Mouse (Mus musculus): ENCODE measurements around the gene Gm17364.
"Not testable (repeated sequence)": the region's sequence is repeated elsewhere in the genome, so short reads cannot be mapped to it uniquely, and the experiment has no call there.

The Gm17364 gene

DNA sequence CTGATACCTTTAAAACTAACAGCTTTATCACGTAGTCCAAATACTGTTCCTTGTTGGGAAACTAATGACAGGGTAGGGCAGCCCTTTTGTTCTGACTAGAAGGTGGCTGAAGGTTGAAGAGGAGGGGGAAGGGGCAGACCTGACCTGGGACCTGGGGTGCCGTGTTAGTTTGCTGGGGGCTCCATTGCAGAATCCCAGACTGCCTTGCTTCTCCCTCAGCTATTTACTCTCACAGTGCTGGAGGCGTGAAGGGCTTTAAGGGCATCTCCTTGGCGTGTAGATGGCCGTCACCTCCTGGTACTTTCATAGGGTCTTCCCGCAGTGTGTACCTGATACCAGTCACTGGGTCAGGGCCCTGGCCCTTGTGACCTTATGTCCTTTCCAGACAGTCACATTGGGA lies 21.6 kb downstream of the Gm17364 start:
- in situ Hi-C loops (cut with MboI, MseI) = no loop called here

DNA sequence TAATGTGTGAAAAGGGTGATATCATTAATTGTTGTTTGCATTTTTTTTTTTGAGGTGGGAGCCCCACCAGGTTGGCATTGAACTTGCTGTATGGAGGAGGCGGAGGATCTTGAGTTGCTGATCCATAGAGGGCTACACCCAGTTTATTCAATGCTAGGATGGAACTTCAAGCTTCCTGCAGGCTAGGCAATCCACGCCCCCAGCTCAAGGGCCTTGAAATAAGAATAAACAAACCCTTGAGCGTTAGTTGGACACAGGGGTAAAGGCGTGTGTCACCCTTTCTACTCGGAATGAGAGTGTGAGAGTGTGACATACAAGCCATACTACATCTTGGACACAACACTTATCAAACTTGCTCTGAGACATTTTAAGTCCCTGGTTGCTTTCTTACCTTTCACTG lies 22.1 kb downstream of the Gm17364 start:
- in situ Hi-C loops (cut with MboI, MseI) = no loop called here

GRCm38 (mm10) chr13:41251232-41251631 lies 22.5 kb downstream of the Gm17364 start:
- in situ Hi-C loops (cut with MboI, MseI) = not testable (repeated sequence)

GRCm38 (mm10) chr13:41250318-41250981 lies 23.3 kb downstream of the Gm17364 start:
- in situ Hi-C loops (cut with MboI, MseI) = no loop called here

- in situ Hi-C loops (cut with MboI, MseI) = loop anchor here (5.0 kb wide), 1 partner anchor 252 kb away; no protein-coding TSS in a partner anchor
Measured at GRCm38 (mm10) chr13:41249538-41250317, 24.0 kb downstream of the Gm17364 start, which contains the start of gene Smim13. Smim13 (plus strand) TSS chr13:41249844.

DNA sequence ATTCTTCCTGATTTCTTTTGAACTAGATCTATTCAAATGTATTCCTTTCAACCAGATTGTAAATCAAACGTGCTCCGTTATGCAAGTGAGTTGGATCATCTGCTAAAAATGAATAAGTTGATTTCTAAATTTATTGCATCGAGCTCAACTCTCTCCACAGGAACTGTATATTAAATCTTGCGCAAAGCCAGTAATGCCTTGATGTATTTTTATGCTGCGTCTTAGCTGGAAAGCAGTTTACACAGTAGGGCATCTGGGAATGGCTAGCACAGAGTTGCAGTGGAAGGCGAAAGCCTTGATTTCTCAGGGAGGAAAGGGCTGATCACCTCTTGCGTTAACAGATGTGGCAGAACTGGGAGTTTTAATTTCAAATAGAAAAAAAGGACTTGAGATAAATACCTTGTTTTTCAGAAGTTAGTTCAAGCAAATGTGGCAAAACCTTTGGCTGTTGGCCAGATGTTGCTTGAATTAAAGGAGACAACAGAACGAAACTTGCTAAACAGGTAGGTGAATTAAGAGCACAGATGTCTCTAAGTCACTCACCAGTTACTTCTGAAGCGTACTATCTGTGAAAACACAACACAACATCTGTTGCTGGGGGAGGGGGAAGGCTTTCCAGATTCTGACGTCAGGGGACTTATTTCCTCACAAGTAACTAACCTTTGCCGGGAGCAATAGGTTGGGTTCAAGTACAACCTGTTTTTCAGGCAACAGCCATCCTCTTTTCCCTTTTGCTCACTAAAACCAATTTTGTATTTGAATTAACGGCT lies 24.8 kb downstream of the Gm17364 start:
- in situ Hi-C loops (cut with MboI, MseI) = loop anchor here (5.0 kb wide), 1 partner anchor 252 kb away; no protein-coding TSS in a partner anchor

- in situ Hi-C loops (cut with MboI, MseI) = loop anchor here (5.0 kb wide), 1 partner anchor 157 kb away; no protein-coding TSS in a partner anchor
Measured at GRCm38 (mm10) chr13:41244306-41244830, 29.4 kb downstream of the Gm17364 start.

DNA sequence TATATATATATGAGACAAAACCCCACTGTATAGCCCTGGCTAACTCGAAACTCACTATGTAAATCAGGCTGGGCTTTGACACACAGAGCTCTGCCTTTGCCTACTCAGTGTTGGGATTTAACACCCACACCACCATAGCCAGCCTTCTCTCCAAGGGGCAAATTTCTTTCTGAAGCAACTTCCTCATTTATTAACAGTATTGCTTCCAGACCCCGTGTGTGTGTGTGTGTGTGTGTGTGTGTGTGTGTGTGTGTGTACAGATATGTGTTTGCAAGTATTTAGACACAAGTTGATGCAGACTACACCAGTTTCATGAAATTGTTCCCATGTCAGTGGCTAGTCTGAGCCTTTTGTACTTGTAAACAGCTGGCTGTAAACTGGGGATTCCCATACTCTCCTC lies 32.2 kb downstream of the Gm17364 start:
- in situ Hi-C loops (cut with MboI, MseI) = loop anchor here (5.0 kb wide), 1 partner anchor 154 kb away; no protein-coding TSS in a partner anchor

DNA sequence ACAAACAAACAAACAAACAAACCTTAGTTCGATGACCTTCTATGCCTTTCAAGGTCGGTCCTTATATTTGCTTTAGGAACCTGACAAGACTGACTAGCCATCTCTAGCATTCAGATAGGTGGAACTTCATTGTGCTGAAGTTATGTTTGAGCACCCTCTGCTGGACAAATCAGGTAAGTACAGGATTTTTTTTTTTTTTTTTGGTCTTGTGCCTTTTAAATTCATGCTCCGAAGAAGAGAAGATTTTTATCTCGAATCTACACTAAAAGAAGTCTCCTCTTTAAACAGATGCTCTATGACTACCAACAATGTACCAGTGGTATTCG lies 35.0 kb downstream of the Gm17364 start:
- in situ Hi-C loops (cut with MboI, MseI) = loop anchor here (5.0 to 10.0 kb wide), 3 partner anchors 91 to 394 kb away; partner anchors contain the start of gene Tmem14c

- in situ Hi-C loops (cut with MboI, MseI) = loop anchor here (5.0 to 10.0 kb wide), 3 partner anchors 91 to 393 kb away; partner anchors contain the start of gene Tmem14c
Measured at GRCm38 (mm10) chr13:41238035-41238804, 35.6 kb downstream of the Gm17364 start.

GRCm38 (mm10) chr13:41235845-41236741 lies 37.7 kb downstream of the Gm17364 start:
- in situ Hi-C loops (cut with MboI, MseI) = loop anchor here (5.0 to 10.0 kb wide), 3 partner anchors 89 to 391 kb away; partner anchors contain the start of gene Tmem14c

- in situ Hi-C loops (cut with MboI, MseI) = loop anchor here (5.0 to 10.0 kb wide), 3 partner anchors 88 to 390 kb away; partner anchors contain the start of gene Tmem14c
Measured at GRCm38 (mm10) chr13:41235181-41235580, 38.6 kb downstream of the Gm17364 start.

GRCm38 (mm10) chr13:41233241-41233640 lies 40.5 kb downstream of the Gm17364 start:
- in situ Hi-C loops (cut with MboI, MseI) = loop anchor here (10.0 kb wide), 2 partner anchors 218 to 388 kb away; partner anchors contain the start of gene Tmem14c

DNA sequence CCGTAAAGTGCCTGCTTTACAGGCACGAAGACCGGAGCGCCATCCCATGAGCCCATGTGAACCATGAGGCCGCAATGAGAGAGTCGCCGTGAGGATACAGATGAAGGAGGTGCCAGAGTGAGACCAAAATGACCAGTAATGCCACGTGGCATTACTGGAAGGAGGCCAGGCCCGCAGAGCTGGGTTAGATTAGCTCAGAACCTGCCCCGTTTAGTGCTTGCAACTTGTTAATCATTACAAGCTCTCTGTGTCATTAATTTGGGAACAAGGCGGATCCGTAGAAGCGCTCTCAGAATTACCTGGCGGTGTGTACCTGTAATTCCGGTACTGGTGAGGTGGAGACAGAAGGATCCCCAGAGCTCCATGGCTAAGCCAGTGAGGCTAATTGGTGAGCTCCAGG lies 41.6 kb downstream of the Gm17364 start:
- in situ Hi-C loops (cut with MboI, MseI) = loop anchor here (10.0 kb wide), 2 partner anchors 217 to 387 kb away; partner anchors contain the start of gene Tmem14c

DNA sequence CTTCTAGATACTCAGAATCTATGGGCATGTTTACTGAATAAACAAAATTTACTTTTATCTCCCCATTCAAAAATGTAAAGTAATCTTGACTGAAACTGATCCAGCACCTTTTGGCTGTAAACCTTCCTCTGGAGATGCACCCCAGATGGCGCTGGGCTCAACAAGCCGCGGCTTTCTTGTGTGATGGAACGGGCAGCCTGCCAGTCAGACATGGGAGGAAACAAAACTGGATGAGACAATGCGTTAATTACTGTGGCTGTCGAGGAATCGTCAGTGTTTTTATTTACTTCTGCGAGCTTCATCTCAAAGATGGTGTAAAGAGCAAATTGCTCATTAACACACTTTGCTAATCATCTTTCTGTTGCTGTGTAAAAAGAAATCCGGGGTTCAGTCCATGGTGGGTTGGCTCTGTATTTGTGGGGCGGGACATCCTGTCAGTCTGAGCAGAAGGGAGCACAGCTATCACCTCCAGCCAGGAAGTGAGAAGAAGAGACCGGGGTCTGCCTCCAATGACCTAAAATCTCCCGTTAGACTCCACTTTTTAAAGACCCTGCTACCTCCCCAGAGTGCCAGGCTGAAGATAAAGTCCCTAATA lies 42.3 kb downstream of the Gm17364 start:
- in situ Hi-C loops (cut with MboI, MseI) = loop anchor here (10.0 kb wide), 2 partner anchors 217 to 387 kb away; partner anchors contain the start of gene Tmem14c

- in situ Hi-C loops (cut with MboI, MseI) = loop anchor here (10.0 kb wide), 2 partner anchors 215 to 385 kb away; partner anchors contain the start of gene Tmem14c
Measured at GRCm38 (mm10) chr13:41230256-41230655, 43.5 kb downstream of the Gm17364 start.

- in situ Hi-C loops (cut with MboI, MseI) = no loop called here
Measured at GRCm38 (mm10) chr13:41228060-41228459, 45.7 kb downstream of the Gm17364 start.

DNA sequence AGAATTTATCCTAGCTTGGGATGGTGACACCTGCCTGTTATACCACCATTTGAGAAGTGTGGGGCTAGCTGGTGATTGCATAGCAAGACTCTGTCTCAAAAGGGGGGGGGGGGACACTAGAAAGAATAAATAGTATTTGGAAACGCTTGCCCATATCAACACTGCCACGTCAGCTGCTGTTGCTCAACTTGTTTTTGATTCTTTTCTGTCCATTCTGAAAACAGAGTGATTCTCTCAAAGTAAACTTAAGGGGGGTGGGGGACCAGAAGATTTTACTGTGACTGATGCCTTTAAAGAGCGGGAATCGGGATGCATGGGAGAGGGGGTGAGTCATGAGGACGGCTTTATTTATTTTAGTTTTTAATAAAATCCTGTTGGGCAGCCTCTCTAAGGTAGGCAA lies 47.3 kb downstream of the Gm17364 start:
- in situ Hi-C loops (cut with MboI, MseI) = no loop called here

Data from T-helper 2 cell (primary cell).